Mouse (Mus musculus) CD4-positive helper T cell, adult 2 months (primary cell): ENCODE results near the gene Med15.
"Not testable (repeated sequence)": the region's sequence is repeated elsewhere in the genome, so short reads cannot be mapped to it uniquely, and the experiment has no call there.

ENCODE experiments used
- DNase-seq: peaks from one replicate; pipeline ENCODE4 v3.0.0-alpha.2; 2012; ENCODE audit warnings: low read depth, missing footprints, low spot score

Gene Med15

GRCm38 (mm10) chr16:17732841-17733340, at the start of gene Med15:
TSS of gene Med15 (minus strand) at chr16:17732891.
- DNase-seq = no peak

GRCm38 (mm10) chr16:17779692-17780091, 47.0 kb upstream of the Med15 start:
- no peak for DNase-seq

GRCm38 (mm10) chr16:17778223-17778622, 45.5 kb upstream of the Med15 start:
- DNase-seq = no peak

GRCm38 (mm10) chr16:17776828-17777227, 44.1 kb upstream of the Med15 start:
- DNase-seq = no peak

GRCm38 (mm10) chr16:17771117-17771865, 38.6 kb upstream of the Med15 start:
- DNase-seq = no peak

- no peak for DNase-seq
Measured at GRCm38 (mm10) chr16:17768834-17769233, 36.1 kb upstream of the Med15 start.

GRCm38 (mm10) chr16:17764108-17764511, 31.4 kb upstream of the Med15 start:
- DNase-seq = no peak

- DNase-seq = no peak
Measured at GRCm38 (mm10) chr16:17761074-17761473, 28.4 kb upstream of the Med15 start.

- peak; percentile 36 for DNase-seq
Measured at GRCm38 (mm10) chr16:17760657-17761056, 28.0 kb upstream of the Med15 start.

GRCm38 (mm10) chr16:17759813-17760321, 27.2 kb upstream of the Med15 start:
- DNase-seq = peak; percentile 42

- DNase-seq = peak; percentile 83
Measured at GRCm38 (mm10) chr16:17759344-17759773, 26.7 kb upstream of the Med15 start, which contains the start of gene Klhl22. TSS of gene Klhl22 (plus strand) at chr16:17759618.

GRCm38 (mm10) chr16:17758902-17759301, 26.2 kb upstream of the Med15 start:
- DNase-seq = no peak

GRCm38 (mm10) chr16:17757756-17758155, 25.1 kb upstream of the Med15 start:
- no peak for DNase-seq

GRCm38 (mm10) chr16:17753686-17754085, 21.0 kb upstream of the Med15 start:
- no peak for DNase-seq

- no peak for DNase-seq
Measured at GRCm38 (mm10) chr16:17753001-17753400, 20.3 kb upstream of the Med15 start.

GRCm38 (mm10) chr16:17745067-17745466, 12.4 kb upstream of the Med15 start:
- DNase-seq = no peak

- peak; percentile 51 for DNase-seq
Measured at GRCm38 (mm10) chr16:17744536-17744935, 11.8 kb upstream of the Med15 start.

- DNase-seq = no peak
Measured at GRCm38 (mm10) chr16:17743279-17743678, 10.6 kb upstream of the Med15 start.

- DNase-seq = no peak
Measured at GRCm38 (mm10) chr16:17742810-17743209, 10.1 kb upstream of the Med15 start.

GRCm38 (mm10) chr16:17740080-17740479, 7.4 kb upstream of the Med15 start:
- DNase-seq = no peak

GRCm38 (mm10) chr16:17736156-17736555, 3.5 kb upstream of the Med15 start:
- DNase-seq = no peak

GRCm38 (mm10) chr16:17734872-17735271, 2.2 kb upstream of the Med15 start:
- not testable (repeated sequence) for DNase-seq

GRCm38 (mm10) chr16:17733646-17734045, 955 bp upstream of the Med15 start:
- no peak for DNase-seq
